Mouse (Mus musculus): ENCODE measurements around the gene Rhoh.

Gene Rhoh

GRCm38 (mm10) chr5:65891251-65891826, 30.3 kb downstream of the Rhoh start:
- DNase-seq (ENCODE audit: low read depth in 2 of 2, low spot score in 2 of 2), result no peak

- DNase-seq (ENCODE audit: low read depth in 2 of 2, low spot score in 2 of 2), result no peak
Observed at GRCm38 (mm10) chr5:65895121-65895692, 34.2 kb downstream of the Rhoh start.

GRCm38 (mm10) chr5:65895764-65896163, 34.8 kb downstream of the Rhoh start:
- DNase-seq (ENCODE audit: low read depth in 2 of 2, low spot score in 2 of 2), result no peak

DNA sequence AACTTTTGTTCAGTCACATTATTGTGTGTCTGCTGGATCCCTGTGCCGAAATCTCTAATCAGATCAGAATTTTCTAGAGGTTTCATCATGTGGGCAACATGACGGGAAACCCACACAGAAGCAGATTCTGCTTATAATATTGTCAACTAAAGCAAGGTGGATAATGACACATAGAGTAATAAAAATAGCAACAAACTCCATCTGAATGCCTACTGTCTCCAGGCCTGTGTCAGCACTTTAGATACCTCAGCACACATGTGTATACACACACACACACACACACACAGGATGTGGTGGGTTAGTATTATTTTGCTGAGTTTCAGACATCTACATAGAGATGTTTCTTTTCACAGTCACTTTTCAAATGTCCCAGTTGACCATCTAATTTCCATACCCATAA, 36.7 kb downstream of the Rhoh start:
- DNase-seq (ENCODE audit: low read depth in 2 of 2, low spot score in 2 of 2), result no peak

- DNase-seq (ENCODE audit: low read depth in 2 of 2, low spot score in 2 of 2), result no peak
Observed at GRCm38 (mm10) chr5:65898683-65899082, 37.7 kb downstream of the Rhoh start.

GRCm38 (mm10) chr5:65900113-65900512, 39.1 kb downstream of the Rhoh start:
- no peak for DNase-seq (ENCODE audit: low read depth in 2 of 2, low spot score in 2 of 2)

GRCm38 (mm10) chr5:65900862-65901265, 39.9 kb downstream of the Rhoh start:
- peak; percentile 67 to 68 for DNase-seq (ENCODE audit: low read depth in 2 of 2, low spot score in 2 of 2)

GRCm38 (mm10) chr5:65901868-65902418, 40.9 kb downstream of the Rhoh start:
- DNase-seq (ENCODE audit: low read depth in 2 of 2, low spot score in 2 of 2), result no peak

- DNase-seq (ENCODE audit: low read depth in 2 of 2, low spot score in 2 of 2), result no peak
Observed at GRCm38 (mm10) chr5:65902811-65903210, 41.8 kb downstream of the Rhoh start.

DNA sequence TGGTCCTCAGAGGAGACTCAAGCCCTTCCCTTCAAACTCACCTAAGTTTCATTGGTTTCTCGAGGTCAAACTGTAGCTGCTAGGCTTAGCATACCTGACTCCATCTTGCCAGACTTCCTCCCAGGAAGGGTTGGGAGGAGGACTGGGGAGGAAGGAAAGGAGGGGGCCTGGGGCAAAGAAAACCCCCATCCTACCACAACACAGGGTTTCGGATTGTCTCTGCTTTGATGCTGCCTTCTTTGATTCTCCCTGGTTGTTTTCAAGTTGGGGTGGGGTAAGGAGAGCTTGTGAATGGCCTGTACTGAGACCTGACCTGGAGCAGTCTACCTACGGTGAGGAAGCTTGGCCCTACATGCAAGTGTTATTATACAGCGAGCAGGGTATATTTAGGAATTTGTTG, 43.5 kb downstream of the Rhoh start:
- peak; percentile 61 to 71 for DNase-seq (ENCODE audit: low read depth in 2 of 2, low spot score in 2 of 2)

DNA sequence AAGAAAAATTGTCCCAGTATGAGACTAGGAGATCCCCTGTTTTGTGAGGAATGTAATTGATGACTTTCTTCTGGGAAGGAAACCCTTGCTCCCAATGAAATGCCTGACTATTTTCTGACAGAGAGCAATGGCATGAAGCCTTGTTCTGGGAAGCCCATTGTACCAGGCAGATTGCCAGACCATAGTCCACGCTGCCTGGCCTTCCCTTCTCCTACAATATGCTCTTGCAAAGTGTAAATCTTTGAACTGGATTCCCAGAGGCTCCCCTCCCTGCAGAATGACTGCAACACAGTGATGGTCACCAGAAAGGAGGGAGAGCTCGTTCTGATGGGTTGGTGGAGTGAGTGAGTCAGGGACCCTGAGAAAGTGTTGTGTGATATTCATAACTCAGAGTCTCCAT, 47.7 kb downstream of the Rhoh start:
- DNase-seq (ENCODE audit: low read depth in 2 of 2, low spot score in 2 of 2), result no peak

GRCm38 (mm10) chr5:65909321-65909720, 48.3 kb downstream of the Rhoh start:
- no peak for DNase-seq (ENCODE audit: low read depth in 2 of 2, low spot score in 2 of 2)

- no peak for DNase-seq (ENCODE audit: low read depth in 2 of 2, low spot score in 2 of 2)
Observed at GRCm38 (mm10) chr5:65910398-65910797, 49.4 kb downstream of the Rhoh start.

DNA sequence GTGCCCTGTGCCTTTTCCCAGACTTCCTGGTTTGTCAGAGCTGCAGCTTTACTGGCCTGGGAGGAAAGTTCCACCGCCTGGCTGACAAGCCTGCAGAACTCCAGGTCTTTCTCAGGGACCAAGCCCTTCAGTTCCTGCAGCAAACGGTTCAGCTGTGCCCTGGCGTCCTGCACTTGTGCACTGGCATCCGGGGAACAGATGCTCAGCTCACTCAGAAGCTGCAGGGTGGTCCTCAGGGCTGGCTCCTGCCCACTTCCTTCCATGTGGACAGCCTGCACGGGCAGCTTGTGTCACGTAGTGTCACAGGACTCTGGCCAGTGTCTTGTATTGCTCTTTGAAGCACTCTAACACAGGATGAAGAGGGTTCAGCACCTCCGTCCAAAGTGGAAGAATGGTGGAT, 50.7 kb downstream of the Rhoh start:
- no peak for DNase-seq (ENCODE audit: low read depth in 2 of 2, low spot score in 2 of 2)

- no peak for DNase-seq (ENCODE audit: low read depth in 2 of 2, low spot score in 2 of 2)
Observed at GRCm38 (mm10) chr5:65912201-65912600, 51.2 kb downstream of the Rhoh start.

DNA sequence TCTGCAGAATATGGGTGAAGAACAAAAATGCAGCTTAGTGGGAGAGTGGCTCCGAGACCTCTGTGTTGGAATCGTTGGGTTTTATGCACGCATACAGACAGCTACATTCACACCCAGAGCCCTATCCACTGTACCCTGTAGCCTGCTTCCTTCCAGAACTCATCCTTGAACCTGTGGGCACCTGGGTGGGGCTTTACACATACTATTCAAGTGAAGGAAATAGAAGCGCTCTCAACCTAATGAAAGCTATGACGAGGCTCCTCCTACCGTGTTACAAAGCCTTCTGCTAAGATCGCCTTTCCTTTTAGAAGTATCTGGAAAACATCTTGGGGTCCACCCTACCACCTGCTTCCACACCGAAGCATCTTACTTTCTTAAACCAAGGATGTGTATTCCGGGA, 52.1 kb downstream of the Rhoh start:
- no peak for DNase-seq (ENCODE audit: low read depth in 2 of 2, low spot score in 2 of 2)

DNA sequence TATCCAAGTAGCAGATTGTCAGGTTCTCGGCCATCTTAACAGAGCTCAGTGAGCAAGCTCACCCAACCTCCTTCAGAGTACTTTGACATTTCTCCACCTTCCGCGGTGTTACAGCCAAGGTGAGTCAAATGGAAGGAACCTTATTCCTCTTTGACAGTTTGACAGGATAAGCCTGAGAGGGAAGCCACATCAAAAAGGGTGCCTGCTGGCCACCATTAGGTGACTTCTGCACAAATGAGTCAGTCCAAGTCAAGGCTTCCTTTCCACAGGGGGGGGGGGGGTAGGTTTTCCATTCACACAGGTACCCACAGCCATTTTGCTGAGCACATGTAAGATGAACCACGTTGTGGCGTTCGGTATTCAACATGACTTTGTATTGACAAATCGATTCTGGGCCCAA, 53.3 kb downstream of the Rhoh start:
- DNase-seq (ENCODE audit: low read depth in 2 of 2, low spot score in 2 of 2), result no peak

- no peak for DNase-seq (ENCODE audit: low read depth in 2 of 2, low spot score in 2 of 2)
Observed at GRCm38 (mm10) chr5:65916930-65917329, 55.9 kb downstream of the Rhoh start.

DNA sequence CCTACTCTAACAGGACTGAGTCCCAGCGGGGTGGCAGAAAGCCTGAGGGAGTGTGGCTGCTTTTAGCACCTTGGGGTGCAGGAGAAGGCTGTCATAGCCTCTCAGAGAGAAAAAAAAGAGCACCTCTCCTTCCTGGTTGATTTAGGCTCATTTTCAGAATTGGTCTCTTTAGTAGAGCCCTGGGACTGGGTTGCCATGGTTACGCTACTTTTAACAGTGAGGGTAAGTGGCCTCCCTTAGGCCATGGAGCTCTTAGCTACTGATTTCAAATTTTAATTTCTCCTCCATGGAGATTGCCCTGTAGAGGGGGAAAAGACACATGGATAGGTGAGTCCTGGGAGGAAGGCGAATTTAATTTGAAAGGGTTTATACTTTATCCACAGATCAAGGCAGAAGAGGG, 57.6 kb downstream of the Rhoh start:
- DNase-seq (ENCODE audit: low read depth in 2 of 2, low spot score in 2 of 2), result no peak

GRCm38 (mm10) chr5:65919326-65919725, 58.3 kb downstream of the Rhoh start:
- no peak for DNase-seq (ENCODE audit: low read depth in 2 of 2, low spot score in 2 of 2)

GRCm38 (mm10) chr5:65919904-65920303, 58.9 kb downstream of the Rhoh start:
- no peak for DNase-seq (ENCODE audit: low read depth in 2 of 2, low spot score in 2 of 2)

DNA sequence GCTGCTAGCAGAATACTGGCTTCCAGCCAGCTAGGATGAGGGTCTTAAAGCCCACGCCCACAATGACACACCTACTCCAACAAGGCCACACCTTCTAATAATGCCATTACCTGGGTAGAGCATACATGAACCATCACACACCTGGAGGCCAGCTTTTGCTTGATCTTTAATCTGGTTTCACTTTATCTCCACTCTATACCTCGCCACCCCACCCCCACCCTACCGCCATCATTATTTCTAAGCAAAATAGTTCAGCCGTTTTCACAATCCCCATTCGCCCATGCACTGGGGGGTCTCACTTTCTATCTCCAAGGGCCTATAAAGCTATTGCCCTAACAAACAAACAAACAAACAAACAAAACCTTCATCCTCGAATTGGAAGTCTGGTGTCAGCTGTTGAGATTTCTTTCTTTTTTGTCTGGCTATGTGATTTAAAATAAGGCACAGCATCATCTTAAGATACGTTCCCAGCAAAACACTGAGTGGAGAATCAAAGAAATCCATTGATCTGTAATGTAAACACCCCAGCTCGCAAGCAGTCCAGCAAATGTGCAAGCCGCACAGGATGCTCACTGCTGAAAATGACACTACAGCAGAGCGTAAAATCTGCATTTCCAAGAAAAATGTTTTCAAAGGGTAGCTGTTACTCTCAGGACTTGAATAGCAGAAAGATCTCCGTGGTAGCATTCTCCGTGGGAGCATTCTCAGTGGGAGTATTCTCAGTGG, 59.9 kb downstream of the Rhoh start:
- DNase-seq (ENCODE audit: low read depth in 2 of 2, low spot score in 2 of 2), result no peak
